Mouse (Mus musculus): ENCODE results near the gene Tlnrd1.

GRCm38 (mm10) chr7:83852381-83853380 is 31.4 kb downstream of the Tlnrd1 start:
- no peak for TF ChIP-seq CTCF (IDR thresholded peaks at IDR 0.05; ENCODE audit: low read depth, low read length)
- no peak for TF ChIP-seq POLR2A (IDR thresholded peaks at IDR 0.05; ENCODE audit: borderline replicate concordance, low read depth, low read length)

Measured in bone marrow macrophage, adult 2 months (primary cell).